8 mouse cellular contexts compared by ENCODE assay signal in the genomic region with DNA sequence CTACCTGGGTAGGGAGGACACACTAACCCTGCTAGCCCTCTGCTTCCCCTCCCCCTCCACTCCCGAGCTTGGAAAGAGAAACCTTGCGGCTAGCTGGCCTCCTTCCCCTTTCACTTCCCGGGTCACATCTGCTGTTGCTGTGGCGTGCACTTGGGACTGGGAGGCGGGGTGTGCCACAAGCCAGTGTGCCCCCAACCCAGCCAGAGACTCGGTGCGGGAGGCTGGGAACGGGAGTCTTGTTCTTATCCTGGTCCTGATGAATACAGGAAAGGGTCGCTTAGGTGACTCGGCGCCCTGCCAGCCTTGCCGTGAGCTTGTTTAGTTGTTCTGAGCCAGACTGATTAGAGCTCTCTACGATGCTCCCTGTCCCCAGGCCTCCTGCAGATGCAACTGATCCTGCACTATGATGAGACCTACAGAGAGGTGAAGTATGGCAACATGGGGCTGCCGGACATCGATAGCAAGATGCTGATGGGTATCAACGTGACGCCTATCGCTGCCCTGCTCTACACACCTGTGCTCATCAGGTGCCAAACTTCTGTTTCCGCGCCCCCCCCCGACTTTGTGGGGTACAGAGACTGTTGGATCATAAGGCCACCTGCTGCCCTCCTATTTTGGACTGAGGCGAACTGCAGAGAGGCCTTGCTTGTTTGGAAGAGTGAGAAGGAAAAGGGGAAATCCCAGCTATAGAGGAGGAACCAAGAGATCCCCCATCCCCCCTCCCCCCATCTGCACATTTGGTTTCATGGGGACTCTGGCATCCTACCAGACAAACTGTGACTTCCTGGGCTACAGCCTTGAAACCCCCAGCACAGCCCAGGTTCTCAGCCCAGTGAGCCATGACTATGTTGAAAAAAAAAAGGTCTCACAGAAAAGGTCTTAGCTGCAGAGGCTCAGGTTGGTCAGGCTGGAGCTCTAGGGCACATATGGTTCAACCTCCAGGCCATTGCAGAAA. TPM values are rescaled to one million over a fixed set of nuclear protein-coding genes. Genes with fewer than 3 reads are reported as not detected.
DNase-seq lines count a peak whose midpoint lies in the region; ATAC-seq and TF ChIP-seq lines count a peak whose summit lies in the region.

No protein-coding gene starts in this region.

- TF ChIP-seq CTCF in C2C12 (IDR thresholded peaks at IDR 0.05; ENCODE audit: control insufficient read depth, insufficient read depth, insufficient read length): no peak

- no peaks in the 10 kb centered on the region for H3K79me2 ChIP-seq in C2C12 (ENCODE audit: control insufficient read depth, insufficient read depth)

- 7% methylated on average over 22 of the region's 22 CpGs for WGBS in embryonic facial prominence, embryonic 10.5 days
- WGBS in heart, embryonic 13.5 days: 8% methylated on average over 22 of the region's 22 CpGs
- WGBS in kidney, embryonic 15.5 days: 9% methylated on average over 22 of the region's 22 CpGs

- no peaks in the 10 kb centered on the region for H3K36me3 ChIP-seq in C2C12 (ENCODE audit: control insufficient read depth, insufficient read depth)
- no peaks in the 10 kb centered on the region for H3K36me3 ChIP-seq in embryonic facial prominence, embryonic 10.5 days (replicated peaks)
- H3K36me3 ChIP-seq in heart, embryonic 13.5 days: no peaks in the 10 kb centered on the region
- H3K36me3 ChIP-seq in kidney, embryonic 15.5 days: no peaks in the 10 kb centered on the region

- H3K4me2 ChIP-seq in heart, embryonic 13.5 days: peak overlapping the region; percentile 96
- peak overlapping the region; percentile 91 for H3K4me2 ChIP-seq in kidney, embryonic 15.5 days

- ATAC-seq in heart, embryonic 13.5 days (ENCODE audit: extremely low read depth, insufficient number of reproducible peaks, low FRiP score, low TSS enrichment): no peak
- ATAC-seq in kidney, embryonic 15.5 days (replicated peaks; ENCODE audit: low FRiP score): peak; percentile 41; the same call in 1 of the 2 replicates

- H3ac ChIP-seq in C2C12 (ENCODE audit: control insufficient read depth, insufficient read length, low read depth): no peak overlapping the region

- H3K9me3 ChIP-seq in embryonic facial prominence, embryonic 10.5 days: no peaks in the 10 kb centered on the region
- no peaks in the 10 kb centered on the region for H3K9me3 ChIP-seq in heart, embryonic 13.5 days
- no peaks in the 10 kb centered on the region for H3K9me3 ChIP-seq in kidney, embryonic 15.5 days (replicated peaks)

- peak; percentile 45 for DNase-seq in T-cell, adult 2 months (ENCODE audit: low spot score)
- DNase-seq in embryonic facial prominence, embryonic 10.5 days (ENCODE audit: low spot score): peak; percentile 61
- peak; percentile 81 for DNase-seq in lung, postnatal 25 days (ENCODE audit: low spot score)
- peak; percentile 55 for DNase-seq in ovary, postnatal 36 days (ENCODE audit: low spot score)
- DNase-seq in frontal cortex, postnatal 25 days (ENCODE audit: low spot score in 2 of 2): no peak

- peaks cover 17% of the 10 kb centered on the region for H3K4me1 ChIP-seq in embryonic facial prominence, embryonic 10.5 days
- H3K4me1 ChIP-seq in heart, embryonic 13.5 days: peaks cover 14% of the 10 kb centered on the region
- H3K4me1 ChIP-seq in kidney, embryonic 15.5 days: peaks cover 21% of the 10 kb centered on the region

- no peaks in the 10 kb centered on the region for H3K79me3 ChIP-seq in C2C12 (ENCODE audit: low read depth)

- peak overlapping the region; percentile 83 for H3K9ac ChIP-seq in heart, embryonic 13.5 days
- peak overlapping the region; percentile 47 for H3K9ac ChIP-seq in kidney, embryonic 15.5 days

- peak overlapping the region; percentile 73 for H3K27ac ChIP-seq in embryonic facial prominence, embryonic 10.5 days (replicated peaks)
- peak overlapping the region; percentile 8; the same call in 1 of the 2 replicates for H3K27ac ChIP-seq in heart, embryonic 13.5 days (replicated peaks)
- peak overlapping the region; percentile 33 for H3K27ac ChIP-seq in kidney, embryonic 15.5 days

- no peaks in the 10 kb centered on the region for H3K27me3 ChIP-seq in C2C12 (ENCODE audit: control insufficient read depth, insufficient read depth, insufficient read length)
- H3K27me3 ChIP-seq in embryonic facial prominence, embryonic 10.5 days (replicated peaks; ENCODE audit: low read depth, poor library complexity, severe bottlenecking): peaks cover 28% of the 10 kb centered on the region
- peaks cover 13% of the 10 kb centered on the region for H3K27me3 ChIP-seq in heart, embryonic 13.5 days (replicated peaks)
- H3K27me3 ChIP-seq in kidney, embryonic 15.5 days: no peaks in the 10 kb centered on the region

- peak overlapping the region; percentile 0 for H3K4me3 ChIP-seq in C2C12 (ENCODE audit: insufficient read depth, poor library complexity, severe bottlenecking)
- H3K4me3 ChIP-seq in embryonic facial prominence, embryonic 10.5 days: peak overlapping the region; percentile 64
- H3K4me3 ChIP-seq in heart, embryonic 13.5 days: peak overlapping the region; percentile 68
- peak overlapping the region; percentile 51 for H3K4me3 ChIP-seq in kidney, embryonic 15.5 days (replicated peaks)

TF ChIP-seq in C2C12, 6 proteins besides CTCF, POLR2A, EP300 and RAD21:
- TF ChIP-seq MYOD1 (IDR thresholded peaks at IDR 0.05; ENCODE audit: control insufficient read depth, insufficient read length, low read depth) (no peak), FOSL1 (IDR thresholded peaks at IDR 0.05; ENCODE audit: insufficient read depth, low read length, poor library complexity, severe bottlenecking) (no peak), MAX (IDR thresholded peaks at IDR 0.05) (no peak), CEBPB (IDR thresholded peaks at IDR 0.05; ENCODE audit: low read depth) (no peak), MYOG (IDR thresholded peaks at IDR 0.05; ENCODE audit: control insufficient read depth, extremely low read depth, insufficient read length) (no peak), USF1 (IDR thresholded peaks at IDR 0.05; ENCODE audit: low read depth) (no peak)

RNA-seq across cellular contexts. Expression of gene Unc93b1, which starts 1.2 kb away (rescaled TPM):
- 0.29 TPM for polyA plus RNA-seq in C2C12 (2012; fragmentation: generic; extraction: Trizol)
- 7.3 and 8.4 TPM in 2 replicates for polyA plus RNA-seq in embryonic facial prominence, embryonic 10.5 days (2016; fragmentation: Nextera tagmentation; extraction: Ambion mirVana)
- 12.4 and 13.6 TPM in 2 replicates for polyA plus RNA-seq in heart, embryonic 13.5 days (2015; fragmentation: Nextera tagmentation; extraction: Ambion mirVana)
- polyA plus RNA-seq in kidney, embryonic 15.5 days (2015; fragmentation: Nextera tagmentation; extraction: Ambion mirVana): 18.3 and 21.2 TPM in 2 replicates

RNA-seq across cellular contexts. Expression of gene Aldh3b1, which starts 6.6 kb away (rescaled TPM):
- polyA plus RNA-seq in C2C12 (2012; fragmentation: generic; extraction: Trizol): 6.9 TPM
- 0.48 and 0.81 TPM in 2 replicates for polyA plus RNA-seq in embryonic facial prominence, embryonic 10.5 days (2016; fragmentation: Nextera tagmentation; extraction: Ambion mirVana)
- polyA plus RNA-seq in heart, embryonic 13.5 days (2015; fragmentation: Nextera tagmentation; extraction: Ambion mirVana): 2.2 and 2.3 TPM in 2 replicates
- polyA plus RNA-seq in kidney, embryonic 15.5 days (2015; fragmentation: Nextera tagmentation; extraction: Ambion mirVana): 2.9 and 4.1 TPM in 2 replicates

RNA-seq across cellular contexts. Expression of gene Aldh3b3, which starts 22.3 kb away (rescaled TPM):
- polyA plus RNA-seq in C2C12 (2012; fragmentation: generic; extraction: Trizol): not detected
- not detected in 2 replicates for polyA plus RNA-seq in embryonic facial prominence, embryonic 10.5 days (2016; fragmentation: Nextera tagmentation; extraction: Ambion mirVana)
- polyA plus RNA-seq in heart, embryonic 13.5 days (2015; fragmentation: Nextera tagmentation; extraction: Ambion mirVana): not detected in 2 replicates
- polyA plus RNA-seq in kidney, embryonic 15.5 days (2015; fragmentation: Nextera tagmentation; extraction: Ambion mirVana): 0.06 TPM in 1 of 2 replicates, not detected in the other

RNA-seq across cellular contexts. Expression of gene Ndufs8, which starts 23.6 kb away (rescaled TPM):
- 309 TPM for polyA plus RNA-seq in C2C12 (2012; fragmentation: generic; extraction: Trizol)
- 250 and 258 TPM in 2 replicates for polyA plus RNA-seq in embryonic facial prominence, embryonic 10.5 days (2016; fragmentation: Nextera tagmentation; extraction: Ambion mirVana)
- polyA plus RNA-seq in heart, embryonic 13.5 days (2015; fragmentation: Nextera tagmentation; extraction: Ambion mirVana): 361 and 400 TPM in 2 replicates
- 344 and 353 TPM in 2 replicates for polyA plus RNA-seq in kidney, embryonic 15.5 days (2015; fragmentation: Nextera tagmentation; extraction: Ambion mirVana)

RNA-seq across cellular contexts. Expression of gene Tcirg1, which starts 29.2 kb away (rescaled TPM):
- polyA plus RNA-seq in C2C12 (2012; fragmentation: generic; extraction: Trizol): 61.1 TPM
- polyA plus RNA-seq in embryonic facial prominence, embryonic 10.5 days (2016; fragmentation: Nextera tagmentation; extraction: Ambion mirVana): 28.0 and 28.8 TPM in 2 replicates
- 22.7 and 25.1 TPM in 2 replicates for polyA plus RNA-seq in heart, embryonic 13.5 days (2015; fragmentation: Nextera tagmentation; extraction: Ambion mirVana)
- polyA plus RNA-seq in kidney, embryonic 15.5 days (2015; fragmentation: Nextera tagmentation; extraction: Ambion mirVana): 43.9 and 54.6 TPM in 2 replicates

Comparison
In these comparisons a context has a peak if more than half of its experiments do, and no peak if none do; other contexts are left out.
1. H3K4me3 ChIP-seq: peak in every context shown above with its lines; median percentile 68 in heart, embryonic 13.5 days; 64 in embryonic facial prominence, embryonic 10.5 days; 51 in kidney, embryonic 15.5 days; 0 in C2C12.
2. DNase-seq: peak in T-cell, adult 2 months (single experiment), embryonic facial prominence, embryonic 10.5 days (single experiment), lung, postnatal 25 days (single experiment) and ovary, postnatal 36 days (single experiment); none in frontal cortex, postnatal 25 days (0 of 2).
3. H3K27ac ChIP-seq: peak in every context shown above with its lines; median percentile 73 in embryonic facial prominence, embryonic 10.5 days; 33 in kidney, embryonic 15.5 days; 8 in heart, embryonic 13.5 days.